Mouse (Mus musculus): Measurements from ENCODE around the gene Rnf145. TPM values are rescaled to one million over a fixed set of nuclear protein-coding genes. Genes with fewer than 3 reads are reported as not detected.

Gene Rnf145
- 55.1 and 77.7 TPM in 2 replicates for total RNA-seq (2014; fragmentation: Nextera tagmentation)
- 37.7 and 41.5 TPM in 2 replicates for total RNA-seq (2017)

GRCm38 (mm10) chr11:44518281-44519095, at the start of gene Rnf145:
Gene Rnf145 (plus strand): TSS chr11:44518964.
- peak; percentile 38 for ATAC-seq (replicated peaks; ENCODE audit: low FRiP score, low TSS enrichment, poor library complexity, severe bottlenecking)

GRCm38 (mm10) chr11:44469646-44470431, 48.9 kb upstream of the Rnf145 start:
- peak; percentile 77 for ATAC-seq (replicated peaks; ENCODE audit: low FRiP score, low TSS enrichment, poor library complexity, severe bottlenecking)

GRCm38 (mm10) chr11:44470432-44471336, 48.1 kb upstream of the Rnf145 start, which contains the start of gene Ublcp1:
Gene Ublcp1 (minus strand): TSS chr11:44470498.
- ATAC-seq (replicated peaks; ENCODE audit: low FRiP score, low TSS enrichment, poor library complexity, severe bottlenecking) = peak; percentile 78

GRCm38 (mm10) chr11:44471337-44471995, 47.3 kb upstream of the Rnf145 start:
- no peak for ATAC-seq (replicated peaks; ENCODE audit: low FRiP score, low TSS enrichment, poor library complexity, severe bottlenecking)

GRCm38 (mm10) chr11:44475467-44475866, 43.3 kb upstream of the Rnf145 start:
- no peak for ATAC-seq (replicated peaks; ENCODE audit: low FRiP score, low TSS enrichment, poor library complexity, severe bottlenecking)

- no peak for ATAC-seq (replicated peaks; ENCODE audit: low FRiP score, low TSS enrichment, poor library complexity, severe bottlenecking)
Observed at GRCm38 (mm10) chr11:44476445-44476844, 42.3 kb upstream of the Rnf145 start.

GRCm38 (mm10) chr11:44478382-44478781, 40.4 kb upstream of the Rnf145 start:
- no peak for ATAC-seq (replicated peaks; ENCODE audit: low FRiP score, low TSS enrichment, poor library complexity, severe bottlenecking)

GRCm38 (mm10) chr11:44480246-44480645, 38.5 kb upstream of the Rnf145 start:
- no peak for ATAC-seq (replicated peaks; ENCODE audit: low FRiP score, low TSS enrichment, poor library complexity, severe bottlenecking)

- no peak for ATAC-seq (replicated peaks; ENCODE audit: low FRiP score, low TSS enrichment, poor library complexity, severe bottlenecking)
Observed at GRCm38 (mm10) chr11:44485089-44485736, 33.6 kb upstream of the Rnf145 start.

GRCm38 (mm10) chr11:44489117-44489516, 29.6 kb upstream of the Rnf145 start:
- no peak for ATAC-seq (replicated peaks; ENCODE audit: low FRiP score, low TSS enrichment, poor library complexity, severe bottlenecking)

GRCm38 (mm10) chr11:44494643-44495323, 24.0 kb upstream of the Rnf145 start:
- ATAC-seq (replicated peaks; ENCODE audit: low FRiP score, low TSS enrichment, poor library complexity, severe bottlenecking) = peak; percentile 93

GRCm38 (mm10) chr11:44496217-44496616, 22.5 kb upstream of the Rnf145 start:
- no peak for ATAC-seq (replicated peaks; ENCODE audit: low FRiP score, low TSS enrichment, poor library complexity, severe bottlenecking)

- no peak for ATAC-seq (replicated peaks; ENCODE audit: low FRiP score, low TSS enrichment, poor library complexity, severe bottlenecking)
Observed at GRCm38 (mm10) chr11:44498412-44499272, 20.1 kb upstream of the Rnf145 start.

- no peak for ATAC-seq (replicated peaks; ENCODE audit: low FRiP score, low TSS enrichment, poor library complexity, severe bottlenecking)
Observed at GRCm38 (mm10) chr11:44500966-44501365, 17.8 kb upstream of the Rnf145 start.

- ATAC-seq (replicated peaks; ENCODE audit: low FRiP score, low TSS enrichment, poor library complexity, severe bottlenecking) = no peak
Observed at GRCm38 (mm10) chr11:44501477-44501876, 17.3 kb upstream of the Rnf145 start.

GRCm38 (mm10) chr11:44502931-44503330, 15.8 kb upstream of the Rnf145 start:
- no peak for ATAC-seq (replicated peaks; ENCODE audit: low FRiP score, low TSS enrichment, poor library complexity, severe bottlenecking)

- ATAC-seq (replicated peaks; ENCODE audit: low FRiP score, low TSS enrichment, poor library complexity, severe bottlenecking) = no peak
Observed at GRCm38 (mm10) chr11:44504146-44504545, 14.6 kb upstream of the Rnf145 start.
